Mouse (Mus musculus): Measurements from ENCODE around the gene Art2b. TPM values are rescaled to one million over a fixed set of nuclear protein-coding genes. Genes with fewer than 3 reads are reported as not detected.
"Not testable (repeated sequence)": the region's sequence is repeated elsewhere in the genome, so short reads cannot be mapped to it uniquely, and the experiment has no call there.

Art2b gene
- total RNA-seq (2021) = not detected
- long read RNA-seq, experiment 1 = 0 reads
- long read RNA-seq, experiment 2 = 0 reads

GRCm38 (mm10) chr7:101585408-101585807, at the start of gene Art2b:
Art2b (minus strand) TSS chr7:101585600.
- H3K27ac ChIP-seq = no peak within 1 kb of the TSS
- H3K4me3 ChIP-seq = no peak within 1 kb of the TSS
- intact Hi-C loops (cut with DNase I) = no loop called here
- DNase-seq (ENCODE audit: extremely low spot score in 1 of 2, low spot score in 2 of 2) = no peak
- TF ChIP-seq CTCF (IDR thresholded peaks at IDR 0.05) = no peak

DNA sequence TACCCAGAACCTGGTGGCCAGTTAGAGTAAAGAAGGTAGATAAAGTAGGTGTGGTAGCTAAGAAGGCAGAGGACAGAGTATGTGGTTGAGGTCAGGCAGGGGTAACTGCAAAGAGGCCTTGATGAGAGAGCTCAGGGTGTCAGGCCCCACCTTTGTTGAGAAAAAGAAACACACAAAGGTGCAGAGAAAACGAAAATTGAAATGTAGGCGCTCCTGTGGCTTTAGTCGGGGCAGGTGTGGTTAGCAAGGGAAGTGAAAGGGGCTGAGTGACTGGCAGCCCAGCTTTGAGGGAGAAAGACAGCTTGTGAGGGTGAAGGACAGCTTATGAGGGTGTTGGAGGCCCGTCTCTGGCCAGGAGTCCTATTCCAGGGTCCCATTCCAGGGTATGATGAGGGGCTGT, 49.1 kb upstream of the Art2b start:
- intact Hi-C loops (cut with DNase I) = no loop called here
- no peak overlapping the region for H3K27ac ChIP-seq

DNA sequence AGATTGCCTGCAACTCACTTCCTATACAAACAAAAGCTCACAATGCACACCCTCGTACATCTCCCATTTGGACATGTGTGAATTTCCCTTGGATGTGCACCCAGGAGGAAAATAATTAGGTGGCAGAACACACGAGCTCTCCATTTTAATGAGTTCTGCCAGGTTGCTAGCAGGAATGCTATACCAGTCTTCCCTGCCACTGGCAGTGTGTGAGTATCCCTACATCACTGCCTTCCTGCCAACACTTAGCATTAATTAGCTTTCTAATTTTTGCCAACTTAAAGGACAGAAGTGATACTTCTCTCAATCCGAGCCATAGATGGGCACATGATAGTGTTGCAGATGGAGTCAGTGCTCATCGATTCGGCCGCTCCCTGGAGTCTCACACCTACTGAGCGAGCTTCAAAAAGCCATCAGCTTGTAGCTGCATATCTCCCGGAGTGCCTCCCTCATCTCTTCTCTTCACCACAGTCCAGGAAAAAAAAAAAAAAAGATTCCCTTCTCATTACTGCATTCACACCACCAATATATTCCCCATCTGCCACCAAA, 48.3 kb upstream of the Art2b start:
- intact Hi-C loops (cut with DNase I) = no loop called here

More for the DNA sequence above, 49.1 kb upstream of the Art2b start:
- no peak for TF ChIP-seq CTCF (IDR thresholded peaks at IDR 0.05)
- DNase-seq (ENCODE audit: extremely low spot score in 1 of 2, low spot score in 2 of 2) = no peak
- no peak overlapping the region for H3K4me3 ChIP-seq

DNA sequence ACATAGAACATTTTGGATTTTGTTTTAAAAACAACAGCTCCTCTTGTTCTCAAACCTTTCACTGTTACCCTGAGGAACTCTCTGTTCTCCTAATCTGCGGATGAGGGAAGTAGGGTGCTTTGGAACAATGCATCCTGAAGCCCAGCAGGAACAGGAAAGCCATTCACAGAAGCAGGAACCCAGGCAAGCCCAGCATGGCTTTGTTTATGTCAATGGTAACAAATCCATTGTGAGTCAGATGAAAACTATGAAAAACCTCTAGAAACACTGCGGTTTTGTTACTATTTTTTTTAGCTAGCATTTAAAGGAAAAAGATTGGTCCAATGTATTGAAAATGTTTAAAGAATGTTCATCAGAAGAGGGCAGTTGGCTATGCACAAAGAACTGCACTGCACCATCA, 43.1 kb upstream of the Art2b start:
- no peak for TF ChIP-seq CTCF (IDR thresholded peaks at IDR 0.05)
- intact Hi-C loops (cut with DNase I) = no loop called here
- no peak overlapping the region for H3K4me3 ChIP-seq
- H3K27ac ChIP-seq = peak overlapping the region; percentile 70
- DNase-seq (ENCODE audit: extremely low spot score in 1 of 2, low spot score in 2 of 2) = no peak

More for the DNA sequence above, 48.3 kb upstream of the Art2b start:
- no peak for DNase-seq (ENCODE audit: extremely low spot score in 1 of 2, low spot score in 2 of 2)
- TF ChIP-seq CTCF (IDR thresholded peaks at IDR 0.05) = no peak
- Histone ChIP-seq H3K4me3 (no peak overlapping the region), H3K27ac (no peak overlapping the region)

GRCm38 (mm10) chr7:101627166-101627565, 41.8 kb upstream of the Art2b start:
- H3K4me3 ChIP-seq; DNase-seq (ENCODE audit: extremely low spot score in 1 of 2, low spot score in 2 of 2); intact Hi-C loops (cut with DNase I): not testable (repeated sequence)
- H3K27ac ChIP-seq = peak overlapping the region; percentile 61

DNA sequence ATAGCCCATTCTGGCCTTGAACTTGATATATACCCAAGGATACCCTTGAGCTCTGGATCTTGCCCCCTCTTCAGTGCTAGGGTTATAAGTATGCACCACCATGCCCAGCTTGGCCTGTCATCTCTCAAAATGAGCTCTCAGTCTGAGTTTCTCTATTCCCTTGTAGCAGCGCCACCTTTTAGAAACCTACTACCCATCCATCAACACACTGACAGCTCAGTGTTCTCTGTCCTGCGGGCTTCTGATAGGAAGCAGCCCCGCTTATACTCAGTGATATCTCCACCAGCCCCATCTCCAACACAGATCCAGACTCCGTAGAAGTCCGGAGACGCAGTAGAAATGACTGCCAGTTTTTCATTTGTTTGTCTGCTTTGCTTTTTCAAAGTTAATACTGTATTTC, 38.9 kb upstream of the Art2b start:
- TF ChIP-seq CTCF (IDR thresholded peaks at IDR 0.05) = no peak
- DNase-seq (ENCODE audit: extremely low spot score in 1 of 2, low spot score in 2 of 2) = no peak
- H3K27ac ChIP-seq = peak overlapping the region; percentile 24
- H3K4me3 ChIP-seq = no peak overlapping the region
- intact Hi-C loops (cut with DNase I) = no loop called here

- DNase-seq (ENCODE audit: extremely low spot score in 1 of 2, low spot score in 2 of 2); H3K4me3 ChIP-seq; H3K27ac ChIP-seq: not testable (repeated sequence)
- intact Hi-C loops (cut with DNase I) = loop anchor here (2.0 kb wide), 1 partner anchor 171 kb away; no protein-coding TSS in a partner anchor
These were observed 36.5 kb upstream of the Art2b start for GRCm38 (mm10) chr7:101621861-101622260.

- no peak overlapping the region for H3K4me3 ChIP-seq
- peak; percentile 95 for TF ChIP-seq CTCF (IDR thresholded peaks at IDR 0.05)
- peak; percentile 60 to 61 for DNase-seq (ENCODE audit: extremely low spot score in 1 of 2, low spot score in 2 of 2)
- intact Hi-C loops (cut with DNase I) = loop anchor here (1.0 to 2.0 kb wide), 2 partner anchors 170 to 208 kb away; no protein-coding TSS in a partner anchor
- H3K27ac ChIP-seq = no peak overlapping the region
These were observed 35.0 kb upstream of the Art2b start for GRCm38 (mm10) chr7:101620373-101620772.

DNA sequence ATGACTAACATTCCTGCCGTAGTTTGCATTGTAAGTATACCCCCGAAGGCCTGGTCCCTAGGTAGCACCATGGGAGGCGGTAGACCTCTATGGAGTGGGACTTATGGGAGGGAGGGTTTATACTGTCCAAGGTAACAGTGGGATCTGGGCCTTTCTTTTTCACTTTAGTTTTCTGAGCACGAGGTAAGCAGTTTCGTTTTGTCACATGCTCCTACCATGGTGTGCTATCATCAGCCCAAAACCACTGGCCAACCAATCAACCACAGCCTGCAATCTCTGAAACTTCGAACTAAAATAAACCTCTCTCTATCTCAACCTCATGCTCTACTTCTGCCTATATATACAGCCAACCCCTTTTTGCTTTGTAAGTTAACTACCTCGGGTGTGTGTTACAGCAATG, 32.9 kb upstream of the Art2b start:
- Histone ChIP-seq H3K27ac (peak overlapping the region; percentile 48; the same call in 1 of the 2 replicates), H3K4me3 (no peak overlapping the region)
- intact Hi-C loops (cut with DNase I) = loop anchor here (5.0 to 10.0 kb wide), 2 partner anchors 191 to 313 kb away; partner anchors contain the start of gene Atg16l2
- no peak for TF ChIP-seq CTCF (IDR thresholded peaks at IDR 0.05)
- DNase-seq (ENCODE audit: extremely low spot score in 1 of 2, low spot score in 2 of 2) = no peak

GRCm38 (mm10) chr7:101617438-101618165, 32.2 kb upstream of the Art2b start:
- Histone ChIP-seq H3K4me3 (no peak overlapping the region), H3K27ac (peak overlapping the region; percentile 68)
- no peak for TF ChIP-seq CTCF (IDR thresholded peaks at IDR 0.05)
- intact Hi-C loops (cut with DNase I) = loop anchor here (1.0 to 10.0 kb wide), 3 partner anchors 76 to 313 kb away; partner anchors contain the start of gene Atg16l2
- DNase-seq (ENCODE audit: extremely low spot score in 1 of 2, low spot score in 2 of 2) = peak; percentile 61 to 70

GRCm38 (mm10) chr7:101616136-101616835, 30.9 kb upstream of the Art2b start:
- H3K4me3 ChIP-seq = no peak overlapping the region
- TF ChIP-seq CTCF (IDR thresholded peaks at IDR 0.05) = no peak
- no peak for DNase-seq (ENCODE audit: extremely low spot score in 1 of 2, low spot score in 2 of 2)
- intact Hi-C loops (cut with DNase I) = loop anchor here (5.0 to 10.0 kb wide), 2 partner anchors 189 to 311 kb away; partner anchors contain the start of gene Atg16l2
- no peak overlapping the region for H3K27ac ChIP-seq

GRCm38 (mm10) chr7:101615406-101615805, 30.0 kb upstream of the Art2b start:
- no peak for DNase-seq (ENCODE audit: extremely low spot score in 1 of 2, low spot score in 2 of 2)
- Histone ChIP-seq H3K27ac (no peak overlapping the region), H3K4me3 (no peak overlapping the region)
- TF ChIP-seq CTCF (IDR thresholded peaks at IDR 0.05) = no peak
- intact Hi-C loops (cut with DNase I) = loop anchor here (5.0 to 10.0 kb wide), 2 partner anchors 188 to 311 kb away; partner anchors contain the start of gene Atg16l2

GRCm38 (mm10) chr7:101612786-101613527, 27.6 kb upstream of the Art2b start:
- DNase-seq (ENCODE audit: extremely low spot score in 1 of 2, low spot score in 2 of 2); H3K4me3 ChIP-seq; H3K27ac ChIP-seq: not testable (repeated sequence)
- intact Hi-C loops (cut with DNase I) = loop anchor here (10.0 kb wide), 1 partner anchor 308 kb away; the partner anchor contains the start of gene Atg16l2
